Mouse (Mus musculus) small intestine, adult 2 months (tissue): ENCODE measurements at regions not wholly inside any gene's neighbourhood (a gene's known extent, or its start where the extent isn't known, plus 50 kb on each side); places are given as distances from the start of the nearest gene placed in this dataset.

ENCODE experiments used
- CTCF ChIP-seq: fragments of 200-500 bp; IDR thresholded peaks from 2 replicates; pipeline ENCODE4 v1.5.1; 2012; ENCODE audit warnings: low read depth, mild to moderate bottlenecking, control low read depth, inconsistent platforms, low read length, moderate library complexity, mixed read lengths; ENCODE audit not compliant: insufficient replicate concordance, insufficient read length; ENCODE audit errors: extremely low read depth
- POLR2A ChIP-seq: fragments of 200-500 bp; IDR thresholded peaks from 2 replicates; pipeline ENCODE4 v1.6.1; 2012; ENCODE audit warnings: low read depth, mild to moderate bottlenecking, control low read depth, inconsistent platforms, low read length, moderate library complexity

- TF ChIP-seq POLR2A = no peak
- TF ChIP-seq CTCF = no peak
Measured at GRCm38 (mm10) chr9:87510683-87511082, 220.4 kb downstream of the Tbx18 start.
